ENCODE assay signal across 8 mouse cellular contexts in the genomic region with DNA sequence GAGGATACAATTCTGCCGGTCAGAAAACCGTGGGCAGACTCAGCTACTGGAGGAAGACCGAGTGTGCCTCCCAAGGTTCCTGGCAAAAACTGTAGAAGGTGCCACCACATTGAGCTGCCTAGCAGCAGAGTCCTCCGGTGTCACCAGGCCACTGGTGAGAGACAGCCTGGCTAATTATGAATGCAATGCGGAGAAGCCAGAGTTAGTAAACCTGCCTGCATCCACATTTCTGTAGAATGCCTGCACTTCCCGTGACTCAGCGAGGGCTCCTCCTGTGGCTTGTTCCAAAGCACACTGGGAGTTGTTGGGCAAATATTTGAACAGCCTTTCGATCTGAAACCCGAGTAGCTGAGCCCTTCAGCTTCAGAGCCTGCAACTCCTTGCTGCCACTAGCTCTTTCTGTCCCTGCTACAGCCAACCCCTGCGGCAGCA. TPM values are rescaled to one million over a fixed set of nuclear protein-coding genes. Genes with fewer than 3 reads are reported as not detected.
DNase-seq lines count a peak whose midpoint lies in the region; ATAC-seq and TF ChIP-seq lines count a peak whose summit lies in the region.

No protein-coding gene starts in this region.

- intact Hi-C loops in gastrocnemius, adult 2 months (cut with DNase I), result loop anchor here (5.0 kb wide), 1 partner anchor 60 kb away; no protein-coding TSS in a partner anchor

- H3K4me2 ChIP-seq in intestine, embryonic 14.5 days (ENCODE audit: low read length), result peak overlapping the region; percentile 52
- H3K4me2 ChIP-seq in limb, embryonic 15.5 days, result peak overlapping the region; percentile 32
- peak overlapping the region; percentile 3; the same call in 1 of the 2 replicates for H3K4me2 ChIP-seq in midbrain, embryonic 14.5 days (ENCODE audit: low read length)

- peak overlapping the region; percentile 17; the same call in 1 of the 2 replicates for H3K9ac ChIP-seq in intestine, embryonic 14.5 days (ENCODE audit: low read length)
- H3K9ac ChIP-seq in limb, embryonic 15.5 days, result no peak overlapping the region
- H3K9ac ChIP-seq in midbrain, embryonic 14.5 days (replicated peaks; ENCODE audit: low read length), result no peak overlapping the region

- 5% methylated on average over 10 of the region's 10 CpGs for WGBS in cerebellum, adult 2 months
- WGBS in intestine, embryonic 14.5 days, result 28% methylated on average over 10 of the region's 10 CpGs
- 24% methylated on average over 10 of the region's 10 CpGs for WGBS in limb, embryonic 15.5 days
- 33% methylated on average over 10 of the region's 10 CpGs for WGBS in midbrain, embryonic 14.5 days

- TF ChIP-seq CTCF in layer of hippocampus, adult 2 months (conservative IDR thresholded peaks at IDR 0.05), result no peak; the same call in 1 of the 2 replicates
- peak; percentile 1; the same call in 1 of the 2 replicates for TF ChIP-seq CTCF in cerebellum, adult 2 months (IDR thresholded peaks at IDR 0.05; ENCODE audit: borderline replicate concordance, insufficient read depth, low read depth, low read length)
- TF ChIP-seq CTCF in gastrocnemius, adult 2 months (IDR thresholded peaks at IDR 0.05), result peak; percentile 13; the same call in 1 of the 2 replicates

- peak overlapping the region; percentile 79 for H3K27ac ChIP-seq in layer of hippocampus, adult 2 months
- peak overlapping the region; percentile 31 for H3K27ac ChIP-seq in cerebellum, adult 2 months (ENCODE audit: insufficient read depth, low read length)
- H3K27ac ChIP-seq in gastrocnemius, adult 2 months, result peak overlapping the region; percentile 94
- peak overlapping the region; percentile 66 for H3K27ac ChIP-seq in intestine, embryonic 14.5 days (ENCODE audit: low read depth)
- H3K27ac ChIP-seq in limb, embryonic 15.5 days, result peak overlapping the region; percentile 92
- peak overlapping the region; percentile 16; the same call in 1 of the 2 replicates for H3K27ac ChIP-seq in midbrain, embryonic 14.5 days (replicated peaks; ENCODE audit: low read depth, low read length)

- peaks cover 13% of the 10 kb centered on the region for H3K4me1 ChIP-seq in cerebellum, adult 2 months (ENCODE audit: control insufficient read depth, insufficient read depth, low read length)
- peaks cover 24% of the 10 kb centered on the region for H3K4me1 ChIP-seq in intestine, embryonic 14.5 days (replicated peaks; ENCODE audit: control insufficient read depth, insufficient read depth, low read length)
- H3K4me1 ChIP-seq in limb, embryonic 15.5 days, result peaks cover 32% of the 10 kb centered on the region
- H3K4me1 ChIP-seq in midbrain, embryonic 14.5 days (ENCODE audit: control insufficient read depth, insufficient read depth, low read length), result 0 out of 2 replicates have a peak, but pooled peaks cover 3% of the 10 kb centered on the region

- no peaks in the 10 kb centered on the region for H3K36me3 ChIP-seq in intestine, embryonic 14.5 days (ENCODE audit: control insufficient read depth, insufficient read depth, low read length)
- H3K36me3 ChIP-seq in limb, embryonic 15.5 days, result no peaks in the 10 kb centered on the region
- H3K36me3 ChIP-seq in midbrain, embryonic 14.5 days (ENCODE audit: control insufficient read depth, insufficient read depth, low read length), result no peaks in the 10 kb centered on the region

- TF ChIP-seq POLR2A in cerebellum, adult 2 months (IDR thresholded peaks at IDR 0.05; ENCODE audit: borderline replicate concordance, insufficient read depth, low read length), result no peak

- H3K9me3 ChIP-seq in intestine, embryonic 14.5 days (ENCODE audit: control insufficient read depth, low read length), result no peaks in the 10 kb centered on the region
- no peaks in the 10 kb centered on the region for H3K9me3 ChIP-seq in limb, embryonic 15.5 days
- H3K9me3 ChIP-seq in midbrain, embryonic 14.5 days (ENCODE audit: control insufficient read depth, low read length), result no peaks in the 10 kb centered on the region

- ATAC-seq in intestine, embryonic 14.5 days (replicated peaks; ENCODE audit: low FRiP score, low TSS enrichment, low read depth), result peak; percentile 81
- 0 out of 2 replicates have a peak, but pooled peaks have one; percentile 27 for ATAC-seq in limb, embryonic 15.5 days (ENCODE audit: insufficient number of reproducible peaks, low FRiP score, low TSS enrichment, low read depth)
- no peak for ATAC-seq in midbrain, embryonic 14.5 days (ENCODE audit: low FRiP score, low TSS enrichment)

- H3K27me3 ChIP-seq in cerebellum, adult 2 months (ENCODE audit: control insufficient read depth, insufficient read depth, low read length), result no peaks in the 10 kb centered on the region
- no peaks in the 10 kb centered on the region for H3K27me3 ChIP-seq in intestine, embryonic 14.5 days (replicated peaks; ENCODE audit: control insufficient read depth, insufficient read depth, low read length)
- H3K27me3 ChIP-seq in limb, embryonic 15.5 days, result no peaks in the 10 kb centered on the region
- H3K27me3 ChIP-seq in midbrain, embryonic 14.5 days (ENCODE audit: control insufficient read depth, insufficient read depth, low read length), result no peaks in the 10 kb centered on the region

- no peak for DNase-seq in layer of hippocampus, adult 2 months (ENCODE audit: low spot score in 2 of 2)
- DNase-seq in layer of hippocampus, adult 9-10 months (ENCODE audit: low spot score), result no peak
- DNase-seq in cerebellum, adult 2 months, result peak; percentile 67 to 79
- peak; percentile 67 for DNase-seq in gastrocnemius, adult 2 months
- no peak for DNase-seq in intestine, embryonic 14.5 days (ENCODE audit: low spot score)
- peak; percentile 43 for DNase-seq in midbrain, embryonic 14.5 days
- no peak for DNase-seq in spleen, adult 12 weeks (ENCODE audit: low spot score)

- peak overlapping the region; percentile 23 for H3K4me3 ChIP-seq in layer of hippocampus, adult 2 months
- peak overlapping the region; percentile 27 for H3K4me3 ChIP-seq in cerebellum, adult 2 months (replicated peaks; ENCODE audit: insufficient read depth, low read depth, low read length)
- H3K4me3 ChIP-seq in gastrocnemius, adult 2 months, result peak overlapping the region; percentile 72
- no peak overlapping the region for H3K4me3 ChIP-seq in intestine, embryonic 14.5 days (ENCODE audit: low read depth, low read length)
- H3K4me3 ChIP-seq in limb, embryonic 15.5 days, result peak overlapping the region; percentile 9
- no peak overlapping the region for H3K4me3 ChIP-seq in midbrain, embryonic 14.5 days (replicated peaks; ENCODE audit: low read depth, low read length)

RNA-seq across cellular contexts. Expression of gene Vcpkmt, which starts 45.6 kb away (rescaled TPM):
- 10 to 100 TPM; 18.1 TPM for total RNA-seq in layer of hippocampus, adult 2 months (2021)
- polyA plus RNA-seq in cerebellum, adult 2 months (2012; rRNA removed), result 29.4 and 30.0 TPM in 2 replicates
- 1 to 10 TPM; 3.5 to 3.7 TPM for total RNA-seq in gastrocnemius, adult 2 months (2021)
- polyA plus RNA-seq in intestine, embryonic 14.5 days (2014; fragmentation: Nextera tagmentation; extraction: Ambion mirVana), result 25.1 and 25.3 TPM in 2 replicates
- 29.4 TPM in 2 replicates for polyA plus RNA-seq in limb, embryonic 15.5 days (2015; fragmentation: Nextera tagmentation; extraction: Ambion mirVana)
- 19.8 and 22.1 TPM in 2 replicates for polyA plus RNA-seq in midbrain, embryonic 14.5 days (2014; fragmentation: Nextera tagmentation; extraction: Ambion mirVana)

Comparison
In these comparisons a context has a peak if more than half of its experiments do, and no peak if none do; other contexts are left out.
1. DNase-seq: peak in cerebellum, adult 2 months (2 of 2), gastrocnemius, adult 2 months (single experiment) and midbrain, embryonic 14.5 days (single experiment); none in layer of hippocampus, adult 2 months (0 of 2), layer of hippocampus, adult 9-10 months (single experiment), intestine, embryonic 14.5 days (single experiment) and spleen, adult 12 weeks (single experiment).
2. H3K27ac ChIP-seq: peak in every context shown above with its lines; median percentile 94 in gastrocnemius, adult 2 months; 92 in limb, embryonic 15.5 days; 79 in layer of hippocampus, adult 2 months; 66 in intestine, embryonic 14.5 days; 31 in cerebellum, adult 2 months; 16 in midbrain, embryonic 14.5 days.
3. H3K4me3 ChIP-seq: peak in layer of hippocampus, adult 2 months (single experiment), cerebellum, adult 2 months (single experiment), gastrocnemius, adult 2 months (single experiment) and limb, embryonic 15.5 days (single experiment); none in intestine, embryonic 14.5 days (single experiment) and midbrain, embryonic 14.5 days (single experiment).
4. Peak in every context shown above with its lines, with median percentiles within 50 percentile points of each other: H3K4me2 ChIP-seq.